Mouse (Mus musculus): ENCODE measurements around the gene En2.

Gene En2

DNA sequence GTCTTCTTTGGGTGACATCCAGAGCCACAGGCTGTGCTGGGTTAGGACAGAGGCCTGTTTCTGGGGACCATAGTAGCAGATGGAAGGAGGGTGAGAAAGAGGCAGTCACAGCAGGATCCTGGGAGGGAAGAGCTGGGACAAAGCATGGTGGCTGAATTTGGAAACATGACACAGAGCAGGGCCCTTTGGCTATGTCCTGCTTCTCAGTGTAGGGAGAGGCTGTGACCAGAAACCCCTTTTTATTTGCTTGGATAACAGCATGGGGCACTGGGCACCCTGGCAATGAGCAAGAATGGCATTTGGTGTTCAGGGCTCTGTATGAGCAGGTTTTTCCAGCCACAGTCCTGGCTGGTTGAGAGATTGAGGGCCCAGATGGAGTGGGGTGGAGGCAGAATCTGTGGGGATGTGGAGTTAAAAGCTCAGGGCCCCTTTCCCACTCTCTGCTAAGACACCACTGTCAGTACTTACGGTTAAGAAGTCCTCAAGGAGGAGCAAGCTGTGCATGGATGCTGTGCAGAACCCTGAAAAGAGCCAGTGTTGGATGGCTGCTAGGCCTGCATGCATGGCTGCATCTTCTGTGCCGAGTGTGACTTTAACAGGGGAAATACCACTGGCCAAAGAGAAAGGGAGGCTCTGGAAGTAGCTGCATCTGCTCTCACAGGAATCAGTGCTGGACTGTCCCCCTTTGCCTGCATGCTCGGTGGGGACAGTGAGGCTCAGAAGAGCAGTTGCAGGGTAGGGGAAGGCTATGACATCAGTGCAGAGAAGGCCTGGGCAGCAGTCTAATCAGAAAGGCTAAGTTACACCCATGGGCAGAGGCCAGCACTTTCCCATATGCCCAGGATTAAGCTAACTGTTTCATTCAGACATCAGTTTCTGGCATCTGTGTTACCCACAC lies 26.0 kb downstream of the En2 start:
- DNase-seq: no peak

DNA sequence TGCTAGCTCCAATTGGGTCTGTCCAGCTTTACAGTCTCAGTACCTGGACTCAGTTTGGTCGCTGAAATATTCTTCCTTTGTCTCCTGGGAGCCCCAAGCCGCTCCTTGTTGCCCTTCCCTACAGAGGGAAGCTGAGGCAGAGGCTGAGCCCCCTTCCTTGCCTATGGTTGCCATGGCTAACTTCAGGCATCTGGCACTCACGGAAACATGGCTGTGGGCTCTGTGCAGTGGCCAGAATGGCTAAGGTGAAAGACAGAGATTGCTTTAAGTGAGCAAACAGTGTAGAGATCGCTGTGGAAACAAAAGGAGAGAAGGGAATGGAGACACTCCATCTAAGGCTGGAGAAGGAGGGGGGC lies 26.6 kb downstream of the En2 start:
- DNase-seq: no peak

- DNase-seq: no peak
Measured at GRCm38 (mm10) chr5:28195473-28195872, 30.0 kb downstream of the En2 start.

DNA sequence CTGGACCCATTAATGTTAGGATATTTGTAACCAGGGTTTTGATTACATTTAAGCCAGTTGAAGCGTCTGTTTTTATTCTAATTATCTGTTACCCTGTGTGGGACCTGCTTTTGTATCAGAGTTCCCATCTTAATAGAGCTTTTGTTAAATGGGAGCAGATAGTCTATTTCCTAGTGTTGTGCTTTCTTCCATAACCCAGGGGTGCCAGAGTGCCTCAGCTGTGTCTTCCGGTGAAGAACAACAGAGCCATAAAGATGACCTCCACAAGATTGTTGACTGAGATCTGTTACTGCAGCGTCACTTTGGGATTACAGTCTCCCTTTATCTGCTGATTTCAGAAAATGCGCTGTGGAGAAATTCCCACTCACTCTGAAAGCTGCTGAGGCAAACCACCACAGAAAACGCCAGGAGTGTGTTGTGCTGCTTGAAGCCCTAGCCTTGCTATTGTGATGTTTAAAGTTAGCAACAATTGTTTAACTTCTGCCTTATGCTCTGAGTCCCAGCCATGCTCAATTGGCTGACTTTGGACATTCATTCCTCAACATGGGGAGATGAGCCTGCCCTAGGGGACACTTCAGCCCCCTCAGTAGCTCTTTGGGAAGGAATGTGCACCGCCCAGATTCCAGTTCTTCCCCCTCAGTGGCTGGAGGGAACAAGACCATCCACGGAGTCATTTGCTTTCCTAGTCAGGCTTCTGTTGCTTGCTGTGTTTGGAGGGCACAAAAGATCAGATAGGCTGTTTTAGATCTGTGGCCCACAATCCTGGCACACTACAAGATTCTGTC lies 33.8 kb downstream of the En2 start:
- no peak for DNase-seq

- peak; percentile 72 for DNase-seq
Measured at GRCm38 (mm10) chr5:28203086-28203485, 37.6 kb downstream of the En2 start.

GRCm38 (mm10) chr5:28204678-28205077 lies 39.2 kb downstream of the En2 start:
- DNase-seq: peak; percentile 54

DNA sequence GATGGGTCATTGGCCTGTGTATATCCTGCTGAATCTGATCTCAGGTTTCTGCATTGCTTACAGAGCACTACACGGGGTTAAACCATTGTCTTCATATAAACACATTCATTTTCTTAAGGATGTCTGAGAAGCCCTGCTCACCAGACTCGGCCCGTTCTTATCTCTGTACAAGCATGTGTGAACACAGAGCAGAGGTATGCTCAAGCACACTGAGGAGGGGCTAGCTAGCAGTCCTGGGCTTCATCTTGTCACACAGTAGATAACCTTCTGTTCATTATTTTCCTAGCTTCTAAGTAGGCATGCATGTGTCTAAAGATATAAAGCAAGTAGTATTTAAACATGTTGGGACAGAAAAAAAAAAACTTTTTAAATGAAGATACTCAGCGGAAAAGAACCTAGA lies 41.0 kb downstream of the En2 start:
- peak; percentile 37 for DNase-seq

DNA sequence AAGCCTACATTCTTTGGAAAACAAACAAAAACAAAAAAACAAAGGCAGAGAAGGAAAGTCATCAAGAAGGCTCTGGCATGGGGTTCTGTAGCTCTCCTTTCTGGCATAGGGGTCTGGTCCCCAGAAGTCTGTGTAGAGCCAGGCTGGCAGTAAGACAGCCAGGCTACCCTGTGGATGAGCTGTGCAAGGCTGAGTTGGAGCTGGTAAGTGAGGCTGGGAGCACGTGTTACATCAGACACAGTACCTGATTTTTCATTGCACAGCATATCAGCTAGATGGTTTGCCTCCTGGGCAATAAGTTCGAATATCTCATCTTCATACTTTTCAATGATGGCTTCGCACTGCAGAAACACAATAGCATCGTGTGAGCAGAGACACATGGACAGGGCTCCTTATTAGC lies 41.5 kb downstream of the En2 start:
- DNase-seq: peak; percentile 39

GRCm38 (mm10) chr5:28208726-28209520 lies 43.4 kb downstream of the En2 start:
- peak; percentile 71 for DNase-seq

GRCm38 (mm10) chr5:28209549-28210431 lies 44.3 kb downstream of the En2 start:
- DNase-seq: peak; percentile 83

DNA sequence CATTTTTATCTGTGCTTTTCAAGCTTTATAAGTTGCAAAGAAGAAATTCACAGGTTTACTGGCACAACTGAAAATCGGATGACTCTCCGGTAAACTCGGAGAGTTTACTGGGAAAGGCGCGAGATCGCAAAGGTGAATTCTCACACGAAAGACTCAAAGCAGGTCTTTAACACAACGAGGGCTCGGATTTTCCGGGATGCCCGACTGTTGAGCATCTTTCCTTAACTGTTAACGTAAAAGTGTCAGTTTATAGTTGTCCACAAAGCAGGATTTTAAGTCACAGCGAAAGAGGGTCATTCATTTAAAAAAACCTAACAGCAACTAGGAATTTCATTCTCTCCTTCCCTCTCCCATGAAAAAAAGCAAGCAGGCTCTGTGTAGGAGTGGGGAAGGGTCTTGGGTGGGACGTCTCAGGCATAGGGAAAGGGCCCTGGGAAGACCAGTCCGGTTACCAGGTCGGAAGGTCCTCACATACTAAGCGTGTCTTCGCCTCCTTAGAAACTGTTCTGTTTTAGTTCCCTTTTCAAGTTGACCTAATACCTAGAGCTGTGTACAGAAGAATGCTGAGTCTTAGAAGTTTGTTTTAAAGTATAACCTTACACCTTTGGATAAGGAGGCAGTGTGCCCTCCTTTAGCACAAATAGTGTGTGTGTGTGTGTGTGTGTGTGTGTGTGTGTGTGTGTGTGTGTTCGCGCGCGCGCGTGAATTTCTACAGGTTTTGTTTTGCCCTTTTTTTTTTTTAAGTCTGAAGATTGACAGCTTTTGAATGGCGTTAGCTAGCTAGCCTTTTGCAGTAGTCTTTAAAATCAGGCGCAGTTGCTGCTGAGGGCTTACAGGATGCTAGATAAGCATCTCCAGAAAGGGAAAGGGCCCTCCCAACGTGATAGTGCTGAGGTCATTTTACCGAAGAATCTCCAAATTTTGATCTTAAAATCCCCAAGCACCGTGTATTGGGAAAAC lies 45.4 kb downstream of the En2 start:
- DNase-seq: peak; percentile 33

GRCm38 (mm10) chr5:28211651-28212310 lies 46.3 kb downstream of the En2 start:
- DNase-seq: peak; percentile 70

DNA sequence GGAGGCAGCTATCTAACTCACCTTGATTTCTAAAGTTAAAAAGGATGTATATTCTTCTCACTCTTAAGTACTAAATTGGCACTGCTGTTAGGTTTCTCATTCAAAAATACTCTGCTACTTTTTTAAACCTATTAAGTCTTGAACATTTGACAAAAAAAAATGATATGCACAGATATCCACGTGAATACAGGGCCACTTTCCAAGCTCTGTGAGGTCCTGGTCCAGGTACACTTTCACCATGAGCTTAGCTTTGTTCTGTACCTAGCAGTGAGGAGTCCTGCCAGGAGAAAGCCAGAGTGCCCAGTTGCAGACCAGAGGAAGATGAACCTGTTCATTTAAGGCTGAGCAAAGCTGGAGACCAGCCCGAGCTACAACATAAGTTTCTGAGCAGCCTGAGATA lies 47.9 kb downstream of the En2 start:
- peak; percentile 55 for DNase-seq

GRCm38 (mm10) chr5:28219596-28219995 lies 54.1 kb downstream of the En2 start:
- DNase-seq: no peak

All from heart, adult 11 months (tissue).